Mouse (Mus musculus): ENCODE measurements around the gene 1110025L11Rik. TPM values are rescaled to one million over a fixed set of nuclear protein-coding genes. Genes with fewer than 3 reads are reported as not detected.

Gene 1110025L11Rik
- polyA plus RNA-seq, 1 experiment from 2014 or later = not detected

Other genes starting within 250 kb of the 1110025L11Rik start
- 0.23 TPM in 1 of 2 replicates, not detected in the other for gene Krtap15, start 243.8 kb downstream of the 1110025L11Rik start, polyA plus RNA-seq (2014; fragmentation: Nextera tagmentation; extraction: Ambion mirVana)
- not detected in 2 replicates for gene Krtap14, start 237.9 kb downstream of the 1110025L11Rik start, polyA plus RNA-seq (2014; fragmentation: Nextera tagmentation; extraction: Ambion mirVana)
- not detected in 2 replicates for gene Krtap19-1, start 194.6 kb downstream of the 1110025L11Rik start, polyA plus RNA-seq (2014; fragmentation: Nextera tagmentation; extraction: Ambion mirVana)
- gene Krtap19-2, start 189.7 kb downstream of the 1110025L11Rik start, polyA plus RNA-seq (2014; fragmentation: Nextera tagmentation; extraction: Ambion mirVana) = not detected in 2 replicates
- gene Krtap19-3, start 186.0 kb downstream of the 1110025L11Rik start, polyA plus RNA-seq (2014; fragmentation: Nextera tagmentation; extraction: Ambion mirVana) = not detected in 2 replicates
- gene Krtap19-4, start 178.9 kb downstream of the 1110025L11Rik start, polyA plus RNA-seq (2014; fragmentation: Nextera tagmentation; extraction: Ambion mirVana) = not detected in 2 replicates
- not detected in 2 replicates for gene Krtap19-5, start 167.5 kb downstream of the 1110025L11Rik start, polyA plus RNA-seq (2014; fragmentation: Nextera tagmentation; extraction: Ambion mirVana)
- gene Krtap19-9b, start 131.7 kb downstream of the 1110025L11Rik start, polyA plus RNA-seq (2014; fragmentation: Nextera tagmentation; extraction: Ambion mirVana) = not detected in 2 replicates
- gene Krtap16-3, start 101.1 kb downstream of the 1110025L11Rik start, polyA plus RNA-seq (2014; fragmentation: Nextera tagmentation; extraction: Ambion mirVana) = not detected in 2 replicates
- gene Krtap22-2, start 53.2 kb downstream of the 1110025L11Rik start, polyA plus RNA-seq (2014; fragmentation: Nextera tagmentation; extraction: Ambion mirVana) = not detected in 2 replicates
- not detected in 2 replicates for gene Gm10229, start 48.7 kb downstream of the 1110025L11Rik start, polyA plus RNA-seq (2014; fragmentation: Nextera tagmentation; extraction: Ambion mirVana)
- gene Krtap6-1, start 32.3 kb downstream of the 1110025L11Rik start, polyA plus RNA-seq (2014; fragmentation: Nextera tagmentation; extraction: Ambion mirVana) = not detected in 2 replicates
- not detected in 2 replicates for gene Gm10228, start 22.5 kb downstream of the 1110025L11Rik start, polyA plus RNA-seq (2014; fragmentation: Nextera tagmentation; extraction: Ambion mirVana)
- gene Krtap6-5, start 16.1 kb downstream of the 1110025L11Rik start, polyA plus RNA-seq (2014; fragmentation: Nextera tagmentation; extraction: Ambion mirVana) = not detected in 2 replicates
- not detected in 2 replicates for gene Krtap6-3, start 20.0 kb upstream of the 1110025L11Rik start, polyA plus RNA-seq (2014; fragmentation: Nextera tagmentation; extraction: Ambion mirVana)
- not detected in 2 replicates for gene Gm6358, start 76.8 kb upstream of the 1110025L11Rik start, polyA plus RNA-seq (2014; fragmentation: Nextera tagmentation; extraction: Ambion mirVana)
- not detected in 2 replicates for gene Gm10061, start 87.1 kb upstream of the 1110025L11Rik start, polyA plus RNA-seq (2014; fragmentation: Nextera tagmentation; extraction: Ambion mirVana)
- not detected in 2 replicates for gene Gm9789, start 94.0 kb upstream of the 1110025L11Rik start, polyA plus RNA-seq (2014; fragmentation: Nextera tagmentation; extraction: Ambion mirVana)
- not detected in 2 replicates for gene Gm7735, start 105.5 kb upstream of the 1110025L11Rik start, polyA plus RNA-seq (2014; fragmentation: Nextera tagmentation; extraction: Ambion mirVana)
- gene 1110057P08Rik, start 110.7 kb upstream of the 1110025L11Rik start, polyA plus RNA-seq (2014; fragmentation: Nextera tagmentation; extraction: Ambion mirVana) = not detected in 2 replicates
- not detected in 2 replicates for gene Krtap20-2, start 141.9 kb upstream of the 1110025L11Rik start, polyA plus RNA-seq (2014; fragmentation: Nextera tagmentation; extraction: Ambion mirVana)